Mouse (Mus musculus) brain, embryonic 14.5 days (tissue): ENCODE results near the gene Mrs2. TPM values are rescaled to one million over a fixed set of nuclear protein-coding genes. Genes with fewer than 3 reads are reported as not detected.
"Not testable (repeated sequence)": the region's sequence is repeated elsewhere in the genome, so short reads cannot be mapped to it uniquely, and the experiment has no call there.

Experiments
- DNase-seq: peaks from one replicate; pipeline ENCODE4 v3.0.0-alpha.2; 2011; ENCODE audit warnings: low read depth
- CTCF ChIP-seq: fragments of 200-500 bp; IDR thresholded peaks from 2 replicates; pipeline ENCODE4 v1.5.1; 2012; ENCODE audit warnings: inconsistent platforms, mild to moderate bottlenecking, moderate library complexity, borderline replicate concordance; ENCODE audit not compliant: insufficient read depth, insufficient read length; ENCODE audit errors: extremely low read depth
- POLR2A ChIP-seq: fragments of 200-500 bp; IDR thresholded peaks from 2 replicates; pipeline ENCODE4 v1.6.1; 2012; ENCODE audit warnings: mild to moderate bottlenecking, inconsistent platforms, borderline replicate concordance; ENCODE audit not compliant: poor library complexity, insufficient read depth, insufficient read length, severe bottlenecking; ENCODE audit errors: extremely low read depth
- polyA plus RNA-seq: library from polyadenylated mRNA; depleted of rRNA; stranded (reverse); fragments of >200 nt; gene quantifications from 2 replicates; pipeline ENCODE4 v1.2.3, GENCODE M21; 2012

The Mrs2 gene
- polyA plus RNA-seq, 1 experiment = 41.3 TPM

DNA sequence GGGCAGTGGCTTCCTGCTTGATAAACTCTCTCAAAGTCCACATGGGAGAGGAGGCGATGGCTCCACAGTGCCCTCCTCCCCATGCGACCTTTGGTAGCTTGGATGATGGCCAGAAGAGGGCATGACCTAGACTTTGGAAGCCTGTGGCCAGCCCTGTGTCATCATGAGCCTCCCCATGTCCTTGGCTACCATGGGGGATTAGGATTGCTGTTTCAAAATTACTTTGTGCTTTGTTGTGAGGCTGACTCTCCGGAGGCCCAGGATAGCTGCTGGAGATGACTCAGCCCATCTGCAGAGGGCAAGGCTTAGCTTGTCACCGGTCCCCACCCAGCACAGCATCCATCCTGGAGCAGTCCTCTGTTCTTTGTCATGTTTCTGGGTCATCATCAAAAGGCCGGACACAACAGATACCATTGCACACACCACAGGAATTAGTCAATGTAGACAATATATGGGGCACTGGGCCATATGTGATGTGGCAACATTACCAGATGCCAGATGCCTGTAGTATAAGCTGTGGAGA, 42.3 kb downstream of the Mrs2 start:
- no peak for DNase-seq
- TF ChIP-seq CTCF = no peak
- no peak for TF ChIP-seq POLR2A

DNA sequence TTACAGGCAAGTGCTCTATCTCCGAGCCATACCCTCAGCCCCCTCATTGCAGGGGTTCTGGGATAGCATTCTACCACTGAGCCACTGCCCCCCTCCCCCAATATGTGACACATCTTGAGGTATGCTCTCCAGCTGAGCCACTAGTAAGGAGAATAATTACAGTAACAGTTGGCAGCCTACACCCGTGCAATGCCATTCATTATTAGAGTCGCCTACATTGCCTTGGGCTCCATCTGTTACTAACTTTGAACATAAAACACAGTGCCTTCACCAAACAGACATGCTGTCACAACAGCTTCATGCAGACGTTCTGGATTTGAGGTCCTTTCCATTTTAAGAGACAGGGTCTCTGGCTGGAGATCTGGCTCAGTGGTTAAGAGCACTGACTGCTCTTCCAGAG, 43.8 kb downstream of the Mrs2 start:
- peak; percentile 75 for DNase-seq
- TF ChIP-seq CTCF (no peak), POLR2A (no peak)

DNA sequence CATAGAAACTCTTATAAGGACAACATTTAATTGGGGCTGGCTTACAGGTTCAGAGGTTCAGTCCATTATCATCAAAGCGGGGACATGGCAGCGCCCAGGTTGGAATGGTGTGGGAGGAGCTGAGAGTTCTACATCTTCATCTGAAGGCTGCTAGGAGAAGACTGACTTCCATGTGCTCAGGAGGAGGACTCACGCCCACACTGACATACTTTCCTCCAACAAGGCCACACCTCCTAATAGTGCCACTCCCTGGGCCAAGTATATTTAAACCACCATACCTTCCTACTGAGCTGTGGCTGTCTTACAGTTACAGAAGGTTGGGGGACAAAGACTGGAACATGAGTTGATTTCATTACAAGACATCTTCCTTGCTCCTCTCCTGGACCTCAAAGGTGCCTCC, 48.4 kb downstream of the Mrs2 start:
- not testable (repeated sequence) for DNase-seq

DNA sequence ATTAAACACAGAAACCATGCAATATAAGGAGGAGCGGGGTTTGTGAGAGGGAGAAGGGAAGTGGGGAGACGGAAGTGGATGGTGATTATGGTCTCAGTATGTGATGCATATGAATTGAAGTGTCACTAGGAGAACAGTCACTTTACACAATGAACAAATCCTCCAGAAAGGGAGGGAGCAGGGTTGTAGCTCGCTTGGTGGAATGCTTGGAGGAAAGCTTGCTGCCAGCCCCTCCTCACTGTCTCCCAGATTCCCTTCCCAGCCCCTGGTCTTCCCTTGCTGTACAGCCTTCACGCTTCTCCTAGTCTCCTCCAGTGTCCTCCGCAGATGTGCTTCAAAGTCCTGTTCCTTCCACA, 54.4 kb downstream of the Mrs2 start:
- peak; percentile 16 for DNase-seq

DNA sequence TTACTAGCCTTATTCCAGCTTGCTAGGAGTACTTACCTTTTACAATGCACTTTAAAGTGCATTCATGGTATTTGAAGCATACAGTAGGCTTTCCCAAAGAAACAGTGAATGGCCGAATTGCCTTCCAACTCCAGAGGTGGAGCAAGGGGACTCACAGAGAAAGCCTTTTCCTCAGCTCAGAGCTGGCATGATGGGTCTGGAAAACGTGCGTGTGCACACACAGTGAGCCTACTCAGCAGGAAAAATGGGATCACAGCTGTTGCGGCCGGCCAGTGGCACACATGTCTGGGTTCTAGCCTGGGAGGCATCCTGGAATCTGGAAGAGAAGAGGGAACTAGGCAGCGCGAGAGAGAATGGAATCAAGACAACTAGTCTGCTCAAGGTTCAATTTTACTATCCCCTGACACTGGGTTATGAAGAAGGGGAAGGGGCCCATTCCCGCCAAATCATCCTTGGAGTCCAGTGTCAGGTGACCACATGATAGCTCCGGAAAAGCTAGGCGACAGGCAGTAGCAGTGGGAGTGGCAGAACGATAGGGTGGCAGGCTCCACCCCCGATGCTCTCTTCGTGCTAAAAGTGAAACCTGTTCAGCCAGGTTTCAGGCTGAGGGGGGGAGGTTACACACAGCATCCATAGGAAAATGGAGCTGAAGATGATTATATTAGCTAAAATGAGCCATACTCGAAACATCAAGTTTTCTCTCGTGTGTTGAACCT, 54.9 kb downstream of the Mrs2 start:
- TF ChIP-seq CTCF (no peak), POLR2A (no peak)
- DNase-seq = peak; percentile 32

More for the DNA sequence above, 54.4 kb downstream of the Mrs2 start:
- TF ChIP-seq POLR2A (no peak), CTCF (no peak)

DNA sequence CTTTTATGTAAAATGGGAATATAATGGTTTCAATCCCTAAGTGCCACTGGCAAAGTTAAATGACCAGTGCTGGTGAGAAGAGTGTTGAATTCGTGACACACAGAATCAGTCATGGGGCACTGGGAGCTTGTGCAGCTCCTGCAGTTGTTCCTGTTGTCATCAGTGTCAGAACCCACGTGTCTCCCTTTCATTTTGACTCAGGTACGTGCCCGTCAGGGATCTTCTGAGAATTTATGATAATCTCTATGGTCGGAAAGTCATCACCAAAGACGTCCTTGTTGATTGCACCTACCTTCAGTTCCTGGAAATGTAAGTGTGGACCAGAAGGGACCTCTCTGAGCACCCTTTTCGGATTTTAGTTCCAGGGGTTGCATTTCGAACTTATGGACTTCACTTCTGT, 58.1 kb downstream of the Mrs2 start:
- no peak for TF ChIP-seq CTCF
- no peak for DNase-seq

DNA sequence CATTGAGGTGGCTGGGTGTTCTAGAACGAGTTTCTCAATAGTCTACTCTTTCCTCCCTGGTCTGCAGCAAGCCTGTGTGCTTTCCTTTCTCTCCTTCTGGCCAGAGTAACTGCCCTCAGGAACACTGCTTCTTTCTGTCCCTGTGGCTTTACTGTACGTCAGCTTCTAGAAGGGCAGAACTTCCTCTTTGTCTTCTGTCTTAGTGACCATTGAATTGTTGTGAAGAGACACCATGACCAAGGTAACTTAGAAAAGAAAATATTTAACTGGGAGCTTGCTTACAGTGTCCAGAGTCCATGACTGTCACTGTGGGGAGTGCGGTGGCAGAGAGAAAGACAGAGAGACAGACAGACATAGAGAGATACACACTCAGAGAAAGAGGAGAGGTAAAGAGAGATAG, 60.1 kb downstream of the Mrs2 start:
- no peak for DNase-seq
- TF ChIP-seq POLR2A (no peak), CTCF (no peak)

DNA sequence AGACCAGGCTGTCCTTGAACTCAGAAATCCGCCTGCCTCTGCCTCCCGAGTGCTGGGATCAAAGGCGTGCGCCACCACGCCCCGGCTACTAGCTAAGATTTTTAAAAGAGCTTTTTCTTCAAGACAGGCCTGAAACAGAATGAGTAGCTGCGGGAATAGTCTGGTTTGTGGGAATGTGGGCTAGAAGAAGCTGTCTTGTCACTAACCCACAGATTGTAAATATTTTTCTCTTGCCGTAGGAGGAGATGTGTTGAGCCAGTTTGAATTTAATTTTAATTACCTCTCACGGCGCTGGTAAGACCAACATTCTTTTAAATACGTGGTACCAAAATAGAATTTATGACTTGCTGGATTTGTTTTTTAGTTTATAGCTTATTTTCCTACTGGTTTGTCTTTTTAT, 61.5 kb downstream of the Mrs2 start:
- DNase-seq = no peak
- TF ChIP-seq POLR2A (no peak), CTCF (no peak)

DNA sequence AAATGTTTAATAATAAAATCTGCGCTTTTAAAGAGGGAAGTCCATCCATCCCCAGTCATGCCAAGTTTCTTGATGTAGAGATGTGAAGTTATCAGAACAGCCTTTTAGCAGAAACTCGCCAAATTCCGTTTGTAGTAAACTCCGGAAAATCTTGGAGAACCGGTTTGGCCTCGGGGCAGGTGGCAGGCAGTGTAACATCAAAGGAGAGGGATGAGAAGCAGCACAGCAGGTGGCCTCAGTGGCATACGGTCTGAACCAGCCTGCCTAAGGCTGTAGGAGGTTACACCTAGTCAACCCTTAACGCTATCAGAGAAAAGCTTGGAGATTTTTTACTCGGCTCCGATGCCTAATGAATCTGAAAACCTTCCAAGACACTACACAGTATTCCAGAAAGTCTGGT, 64.7 kb downstream of the Mrs2 start:
- peak; percentile 14 for DNase-seq
- TF ChIP-seq CTCF = no peak
- no peak for TF ChIP-seq POLR2A

DNA sequence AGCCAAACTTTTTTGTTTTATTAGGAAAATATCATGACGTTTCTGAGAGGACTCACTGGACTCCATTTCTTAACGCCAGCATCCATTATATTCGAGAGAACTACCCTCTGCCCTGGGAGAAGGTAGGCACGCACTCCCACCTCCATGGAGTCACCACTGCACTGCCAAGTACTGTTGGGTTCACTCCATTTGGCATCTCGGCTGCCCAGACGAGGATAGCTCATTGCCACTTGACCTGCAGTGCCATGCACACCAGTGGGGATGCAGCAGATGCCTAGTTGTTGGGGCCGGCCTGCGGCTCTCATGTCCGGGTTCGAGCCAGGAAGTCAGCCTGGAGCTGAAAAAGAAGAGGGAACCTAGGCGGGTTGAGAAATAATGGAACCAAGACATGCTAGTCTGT, 65.1 kb downstream of the Mrs2 start:
- DNase-seq = no peak
- TF ChIP-seq POLR2A (no peak), CTCF (no peak)

DNA sequence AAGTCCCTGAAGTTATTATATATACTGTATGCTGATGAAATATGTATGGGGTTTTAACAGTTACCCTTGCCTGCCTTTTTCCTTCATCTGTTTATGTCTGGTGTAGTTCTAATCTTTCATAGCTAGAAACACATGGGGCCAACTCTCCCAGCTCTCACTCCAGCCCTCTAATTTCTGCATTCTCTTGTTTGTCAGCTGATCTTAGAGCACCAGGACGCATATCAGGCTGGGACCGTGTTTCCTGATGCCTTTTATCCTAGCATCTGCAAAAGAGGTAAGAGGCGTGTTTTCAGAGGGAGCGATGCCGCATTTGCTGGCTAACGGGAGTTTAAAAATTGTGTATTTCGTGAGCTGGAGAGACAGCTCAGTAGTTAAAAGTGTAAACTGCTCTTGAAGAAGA, 67.5 kb downstream of the Mrs2 start:
- no peak for TF ChIP-seq CTCF
- no peak for TF ChIP-seq POLR2A
- DNase-seq = no peak

DNA sequence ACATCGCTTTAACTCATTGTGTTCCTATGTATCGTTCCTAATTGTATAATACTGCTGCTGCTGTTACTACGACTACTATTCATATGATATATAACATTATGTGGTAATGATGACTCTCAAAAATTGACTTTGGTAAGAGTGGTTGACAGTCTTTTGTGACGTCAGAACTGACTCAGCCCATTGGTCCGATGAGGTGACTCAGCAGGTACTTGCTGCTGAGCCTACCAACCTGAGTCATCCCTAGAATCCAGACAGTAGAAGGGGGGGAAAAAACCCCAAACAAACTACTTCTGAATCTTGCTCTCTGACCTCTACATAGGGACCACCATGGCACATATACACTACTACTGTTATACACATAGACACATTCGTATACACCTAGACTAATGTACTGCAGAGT, 71.3 kb downstream of the Mrs2 start:
- no peak for TF ChIP-seq CTCF
- TF ChIP-seq POLR2A = no peak
- DNase-seq = no peak

DNA sequence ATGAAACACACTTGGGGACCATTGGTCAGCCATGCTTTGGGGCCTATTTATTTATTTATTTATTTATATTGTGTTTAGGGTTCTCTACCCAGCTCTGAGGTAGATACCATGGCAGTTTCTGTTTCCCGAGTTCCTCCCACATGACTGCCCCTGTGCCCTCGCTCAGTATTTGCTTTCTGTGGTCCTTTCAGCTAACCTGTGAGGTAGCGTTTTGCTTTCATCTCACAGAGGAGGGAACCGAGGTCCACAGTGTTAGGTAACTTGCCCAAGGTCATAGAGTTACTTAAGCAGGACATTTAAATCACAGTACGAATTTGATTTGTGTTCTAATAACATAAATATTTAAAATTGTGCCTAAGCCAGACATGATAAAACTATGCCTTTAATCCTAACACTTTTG, 73.0 kb downstream of the Mrs2 start:
- TF ChIP-seq CTCF (no peak), POLR2A (no peak)
- no peak for DNase-seq

DNA sequence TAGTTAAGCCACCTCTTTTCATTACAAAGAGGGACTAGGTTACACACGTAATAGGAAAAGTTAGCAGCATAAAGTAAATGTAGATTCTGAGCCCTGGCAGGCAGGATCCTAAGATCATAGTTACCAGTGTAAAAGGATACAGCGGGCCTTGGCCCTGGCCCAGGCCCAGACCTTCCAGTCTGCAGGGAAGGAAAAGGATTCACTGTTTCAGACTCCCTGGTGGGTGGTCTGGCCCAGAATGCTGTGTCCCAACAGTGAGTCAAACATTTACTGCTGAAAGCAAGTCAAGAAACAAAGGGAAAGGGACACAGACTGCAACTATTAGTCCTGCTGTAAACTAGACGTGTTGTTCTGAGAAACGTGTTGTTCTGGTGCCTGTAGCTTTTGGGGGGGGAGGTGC, 74.6 kb downstream of the Mrs2 start:
- TF ChIP-seq POLR2A (no peak), CTCF (no peak)
- DNase-seq = peak; percentile 73
